Mouse (Mus musculus): ENCODE measurements around the gene AU022252. TPM values are rescaled to one million over a fixed set of nuclear protein-coding genes. Genes with fewer than 3 reads are reported as not detected.

Gene AU022252
- polyA plus RNA-seq, 1 experiment from 2014 or later: 32.3 TPM

- no peak overlapping the region for H3K4me3 ChIP-seq (ENCODE audit: low read depth, low read length)
- DNase-seq (no peak), ATAC-seq (ENCODE audit: insufficient read depth) (no peak)
- no peak overlapping the region for H3K4me2 ChIP-seq
- no peak overlapping the region for H3K27ac ChIP-seq (ENCODE audit: low read depth)
- TF ChIP-seq CTCF (IDR thresholded peaks at IDR 0.05; ENCODE audit: low read depth): no peak
- 36% methylated on average over 7 of the region's 7 CpGs for WGBS
- H3K36me3 ChIP-seq (ENCODE audit: insufficient read depth): peaks cover 12% of the 10 kb centered on the region
- no peaks in the 10 kb centered on the region; the same call in 1 of the 2 replicates for H3K4me1 ChIP-seq (ENCODE audit: insufficient read depth)
- no peaks in the 10 kb centered on the region for H3K27me3 ChIP-seq (ENCODE audit: insufficient read depth, low read length)
- H3K9ac ChIP-seq: no peak overlapping the region
- H3K9me3 ChIP-seq (ENCODE audit: low read depth, low read length): no peaks in the 10 kb centered on the region
Measured at GRCm38 (mm10) chr4:119252025-119252808, 19.7 kb upstream of the AU022252 start.

GRCm38 (mm10) chr4:119248407-119248965, 16.0 kb upstream of the AU022252 start:
- H3K9ac ChIP-seq: no peak overlapping the region
- peaks cover 28% of the 10 kb centered on the region for H3K36me3 ChIP-seq (ENCODE audit: insufficient read depth)
- TF ChIP-seq CTCF (IDR thresholded peaks at IDR 0.05; ENCODE audit: low read depth): no peak
- 71% methylated on average over 11 of the region's 11 CpGs for WGBS
- H3K27me3 ChIP-seq (ENCODE audit: insufficient read depth, low read length): no peaks in the 10 kb centered on the region
- no peaks in the 10 kb centered on the region for H3K9me3 ChIP-seq (ENCODE audit: low read depth, low read length)
- no peak overlapping the region for H3K4me3 ChIP-seq (ENCODE audit: low read depth, low read length)
- H3K4me1 ChIP-seq (ENCODE audit: insufficient read depth): no peaks in the 10 kb centered on the region; the same call in 1 of the 2 replicates
- no peak overlapping the region; the same call in 1 of the 2 replicates for H3K27ac ChIP-seq (ENCODE audit: low read depth)
- DNase-seq (peak; percentile 55), ATAC-seq (ENCODE audit: insufficient read depth) (no peak)
- H3K4me2 ChIP-seq: no peak overlapping the region

- peak; percentile 91 for TF ChIP-seq CTCF (IDR thresholded peaks at IDR 0.05; ENCODE audit: low read depth)
- 34% methylated on average over 13 of the region's 13 CpGs for WGBS
- ATAC-seq (ENCODE audit: insufficient read depth) (peak; percentile 45; the same call in 1 of the 2 replicates), DNase-seq (peak; percentile 83)
- H3K36me3 ChIP-seq (ENCODE audit: insufficient read depth): peaks cover 34% of the 10 kb centered on the region
- H3K4me1 ChIP-seq (ENCODE audit: insufficient read depth): no peaks in the 10 kb centered on the region; the same call in 1 of the 2 replicates
- no peak overlapping the region for H3K9ac ChIP-seq
- no peak overlapping the region for H3K4me3 ChIP-seq (ENCODE audit: low read depth, low read length)
- no peak overlapping the region for H3K27ac ChIP-seq (ENCODE audit: low read depth)
- no peaks in the 10 kb centered on the region for H3K9me3 ChIP-seq (ENCODE audit: low read depth, low read length)
- no peaks in the 10 kb centered on the region for H3K27me3 ChIP-seq (ENCODE audit: insufficient read depth, low read length)
- H3K4me2 ChIP-seq: no peak overlapping the region
Measured at GRCm38 (mm10) chr4:119247462-119248235, 15.1 kb upstream of the AU022252 start.

GRCm38 (mm10) chr4:119246688-119247225, 14.2 kb upstream of the AU022252 start:
- Histone ChIP-seq H3K4me2 (no peak overlapping the region), H3K27me3 (ENCODE audit: insufficient read depth, low read length) (no peaks in the 10 kb centered on the region), H3K27ac (ENCODE audit: low read depth) (no peak overlapping the region), H3K4me1 (ENCODE audit: insufficient read depth) (no peaks in the 10 kb centered on the region; the same call in 1 of the 2 replicates), H3K9ac (no peak overlapping the region), H3K36me3 (ENCODE audit: insufficient read depth) (peaks cover 43% of the 10 kb centered on the region), H3K4me3 (ENCODE audit: low read depth, low read length) (no peak overlapping the region), H3K9me3 (ENCODE audit: low read depth, low read length) (no peaks in the 10 kb centered on the region)
- TF ChIP-seq CTCF (IDR thresholded peaks at IDR 0.05; ENCODE audit: low read depth): no peak
- DNase-seq (no peak), ATAC-seq (ENCODE audit: insufficient read depth) (no peak)
- 76% methylated on average over 14 of the region's 14 CpGs for WGBS

- DNase-seq: no peak
- no peak overlapping the region for H3K4me3 ChIP-seq (ENCODE audit: low read depth, low read length)
- TF ChIP-seq CTCF (IDR thresholded peaks at IDR 0.05; ENCODE audit: low read depth): no peak
- H3K9me3 ChIP-seq (ENCODE audit: low read depth, low read length): no peaks in the 10 kb centered on the region
- no peak overlapping the region for H3K9ac ChIP-seq
- no peak for ATAC-seq (ENCODE audit: insufficient read depth)
- 83% methylated on average over 9 of the region's 9 CpGs for WGBS
- peaks cover 51% of the 10 kb centered on the region for H3K36me3 ChIP-seq (ENCODE audit: insufficient read depth)
- no peaks in the 10 kb centered on the region for H3K4me1 ChIP-seq (ENCODE audit: insufficient read depth)
- H3K27ac ChIP-seq (ENCODE audit: low read depth): no peak overlapping the region
- no peaks in the 10 kb centered on the region for H3K27me3 ChIP-seq (ENCODE audit: insufficient read depth, low read length)
- no peak overlapping the region for H3K4me2 ChIP-seq
Measured at GRCm38 (mm10) chr4:119245961-119246360, 13.4 kb upstream of the AU022252 start.

DNA sequence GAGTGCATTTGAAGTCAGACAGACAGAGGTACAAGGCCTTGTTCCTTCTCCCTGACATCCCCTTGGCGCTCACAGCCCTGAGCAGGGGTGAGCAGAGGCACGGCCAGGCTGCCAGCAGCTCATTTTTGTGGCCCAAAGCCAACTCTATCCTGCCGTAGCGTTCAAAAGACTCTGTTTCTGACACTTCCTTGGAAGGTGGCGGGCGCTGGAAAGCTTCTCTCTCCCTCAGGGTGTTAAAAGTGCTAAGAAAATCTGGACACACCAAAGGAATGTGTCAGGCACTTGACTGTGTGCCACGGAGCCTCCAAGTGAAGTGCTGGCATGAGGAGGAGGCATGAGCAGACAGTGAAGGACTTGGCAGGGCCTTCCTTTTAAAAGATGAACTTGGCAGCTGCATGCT, 13.0 kb upstream of the AU022252 start:
- Histone ChIP-seq H3K9me3 (ENCODE audit: low read depth, low read length) (no peaks in the 10 kb centered on the region), H3K27me3 (ENCODE audit: insufficient read depth, low read length) (no peaks in the 10 kb centered on the region), H3K4me2 (no peak overlapping the region), H3K27ac (ENCODE audit: low read depth) (peak overlapping the region; percentile 60; the same call in 1 of the 2 replicates), H3K4me3 (ENCODE audit: low read depth, low read length) (no peak overlapping the region), H3K36me3 (ENCODE audit: insufficient read depth) (peaks cover 54% of the 10 kb centered on the region), H3K9ac (no peak overlapping the region), H3K4me1 (ENCODE audit: insufficient read depth) (no peaks in the 10 kb centered on the region)
- ATAC-seq (ENCODE audit: insufficient read depth) (no peak), DNase-seq (peak; percentile 67)
- 50% methylated on average over 7 of the region's 7 CpGs for WGBS
- no peak for TF ChIP-seq CTCF (IDR thresholded peaks at IDR 0.05; ENCODE audit: low read depth)
